13 mouse cellular contexts compared by ENCODE assay signal in genomic region chrX:41657791-41658190, GRCm38 (mm10).
"Had no signal": no experiment of that assay in that cellular context is flagged by ENCODE, and none has a peak within 500 bp of the region (broad histone marks: within the 10 kb centered on the region; RNA-seq: fewer than 3 reads in every experiment).

No protein-coding gene starts in this region.

- H3K27ac ChIP-seq: midbrain, embryonic 13.5 days; midbrain, embryonic 15.5 days; neural tube, embryonic 12.5 days; stomach, embryonic 15.5 days; stomach, postnatal 0 days had no signal

- H3K4me1 ChIP-seq: megakaryocyte, embryonic 14.5 days; midbrain, embryonic 13.5 days; midbrain, embryonic 15.5 days; neural tube, embryonic 12.5 days; stomach, embryonic 15.5 days had no signal

- H3K27me3 ChIP-seq: megakaryocyte, embryonic 14.5 days; midbrain, embryonic 13.5 days; midbrain, embryonic 15.5 days; neural tube, embryonic 12.5 days; stomach, embryonic 15.5 days had no signal

- H3K36me3 ChIP-seq: midbrain, embryonic 13.5 days; midbrain, embryonic 15.5 days; neural tube, embryonic 12.5 days; stomach, embryonic 15.5 days had no signal

- DNase-seq: lung, adult 18-20 months; lung, embryonic 14.5 days; lung, postnatal 10 days; lung, postnatal 4 days; right cerebral cortex, postnatal 14 days; thymus, adult 2 months; thymus, postnatal 36 days had no signal

- H3K4me3 ChIP-seq: megakaryocyte, embryonic 14.5 days; midbrain, embryonic 13.5 days; midbrain, embryonic 15.5 days; neural tube, embryonic 12.5 days; stomach, embryonic 15.5 days had no signal
